Mouse (Mus musculus) neural tube, embryonic 11.5 days (tissue): ENCODE results near the gene Klhdc8b. TPM values are rescaled to one million over a fixed set of nuclear protein-coding genes. Genes with fewer than 3 reads are reported as not detected.

ENCODE experiments used
- polyA plus RNA-seq: library from polyadenylated mRNA; unstranded; fragments of >200 nt; fragmentation: Nextera tagmentation; extraction: Ambion mirVana; gene quantifications from 2 replicates; pipeline ENCODE4 v1.2.1, GENCODE M21; 2014

Klhdc8b gene
- polyA plus RNA-seq, 1 experiment from 2014 or later, result 28.9 TPM

Other genes with a start within 250 kb of the Klhdc8b start
- gene Dag1, start 197.6 kb downstream of the Klhdc8b start, polyA plus RNA-seq, result 62.4 and 65.9 TPM in 2 replicates
- 63.8 and 65.1 TPM in 2 replicates for gene Nicn1, start 171.2 kb downstream of the Klhdc8b start, polyA plus RNA-seq
- 18.8 and 18.9 TPM in 2 replicates for gene Amt, start 164.7 kb downstream of the Klhdc8b start, polyA plus RNA-seq
- gene Rhoa, start 155.5 kb downstream of the Klhdc8b start, polyA plus RNA-seq, result 236 and 274 TPM in 2 replicates
- gene Tcta, start 155.4 kb downstream of the Klhdc8b start, polyA plus RNA-seq, result 30.8 and 31.4 TPM in 2 replicates
- gene Gpx1, start 122.7 kb downstream of the Klhdc8b start, polyA plus RNA-seq, result 700 and 705 TPM in 2 replicates
- gene Usp4, start 113.7 kb downstream of the Klhdc8b start, polyA plus RNA-seq, result 141 and 145 TPM in 2 replicates
- gene 1700102P08Rik, start 68.8 kb downstream of the Klhdc8b start, polyA plus RNA-seq, result 0.84 and 1.3 TPM in 2 replicates
- gene Ccdc36, start 33.1 kb downstream of the Klhdc8b start, polyA plus RNA-seq, result 0.62 and 0.77 TPM in 2 replicates
- gene BC048562, start 25.1 kb downstream of the Klhdc8b start, polyA plus RNA-seq, result not detected in 2 replicates
- 50.2 and 58.2 TPM in 2 replicates for gene Ccdc71, start 1.1 kb downstream of the Klhdc8b start, polyA plus RNA-seq
- 17.2 and 18.1 TPM in 2 replicates for gene Lamb2, start 18.2 kb upstream of the Klhdc8b start, polyA plus RNA-seq
- 73.8 and 79.9 TPM in 2 replicates for gene Usp19, start 29.0 kb upstream of the Klhdc8b start, polyA plus RNA-seq
- 120 and 129 TPM in 2 replicates for gene Qars, start 46.1 kb upstream of the Klhdc8b start, polyA plus RNA-seq
- 164 and 169 TPM in 2 replicates for gene Qrich1, start 55.2 kb upstream of the Klhdc8b start, polyA plus RNA-seq
- gene Impdh2, start 98.7 kb upstream of the Klhdc8b start, polyA plus RNA-seq, result 179 and 189 TPM in 2 replicates
- 52.1 and 58.2 TPM in 2 replicates for gene Ndufaf3, start 105.9 kb upstream of the Klhdc8b start, polyA plus RNA-seq
- gene Dalrd3, start 108.3 kb upstream of the Klhdc8b start, polyA plus RNA-seq, result 173 and 190 TPM in 2 replicates
- 166 and 179 TPM in 2 replicates for gene Wdr6, start 117.2 kb upstream of the Klhdc8b start, polyA plus RNA-seq
- gene P4htm, start 136.1 kb upstream of the Klhdc8b start, polyA plus RNA-seq, result 10.5 and 11.7 TPM in 2 replicates
- 54.8 and 55.9 TPM in 2 replicates for gene Arih2, start 187.8 kb upstream of the Klhdc8b start, polyA plus RNA-seq
- gene Slc25a20, start 200.5 kb upstream of the Klhdc8b start, polyA plus RNA-seq, result 31.0 and 32.8 TPM in 2 replicates
- 64.6 and 69.0 TPM in 2 replicates for gene Prkar2a, start 227.7 kb upstream of the Klhdc8b start, polyA plus RNA-seq